Mouse (Mus musculus) G1E (cell line): Measurements from ENCODE around the gene Fhad1.

Source experiments
- CTCF ChIP-seq: IDR thresholded peaks from 2 replicates; pipeline ENCODE4 v1.5.1; 2012; ENCODE audit warnings: low read depth, low read length, inconsistent platforms, mixed read lengths
- GATA1 ChIP-seq: IDR thresholded peaks from 2 replicates; pipeline ENCODE4 v1.6.1; 2012; ENCODE audit warnings: borderline replicate concordance, low read length, inconsistent platforms, mixed read lengths
- TAL1 ChIP-seq: conservative IDR thresholded peaks from 2 replicates; pipeline ENCODE4 v1.6.1; 2012; ENCODE audit warnings: low read depth, low read length, inconsistent platforms, mixed read lengths

DNA sequence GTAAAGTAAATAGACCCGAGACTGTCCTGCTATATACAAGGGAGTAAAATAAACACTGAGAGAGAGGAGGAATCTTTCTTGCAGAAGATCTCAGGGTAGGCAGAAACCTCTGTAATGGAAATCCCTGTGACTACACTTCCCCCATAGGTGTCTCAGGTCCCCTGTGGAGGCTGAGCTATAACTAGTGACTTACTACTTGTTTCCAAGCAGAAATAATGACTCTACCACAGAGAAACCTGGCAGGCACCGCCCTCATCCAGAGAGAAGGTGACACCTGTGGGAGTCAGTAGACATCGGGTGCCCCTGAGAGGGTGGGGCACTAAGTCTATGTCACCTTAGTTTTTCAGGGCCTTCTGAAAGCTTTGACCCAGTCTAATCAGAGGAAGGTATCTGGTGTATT, 18.0 kb downstream of the Fhad1 start:
- TF ChIP-seq GATA1, result no peak
- no peak for TF ChIP-seq CTCF
- TF ChIP-seq TAL1, result no peak
